Mouse (Mus musculus): Measurements from ENCODE around the gene Ppard.
A peak's percentile ranks its signal among the peaks of the same experiment; 100 is the strongest.

The Ppard gene

GRCm38 (mm10) chr17:28341091-28341490 is 108.6 kb downstream of the Ppard start:
- DNase-seq (ENCODE audit: low spot score), result no peak

DNA sequence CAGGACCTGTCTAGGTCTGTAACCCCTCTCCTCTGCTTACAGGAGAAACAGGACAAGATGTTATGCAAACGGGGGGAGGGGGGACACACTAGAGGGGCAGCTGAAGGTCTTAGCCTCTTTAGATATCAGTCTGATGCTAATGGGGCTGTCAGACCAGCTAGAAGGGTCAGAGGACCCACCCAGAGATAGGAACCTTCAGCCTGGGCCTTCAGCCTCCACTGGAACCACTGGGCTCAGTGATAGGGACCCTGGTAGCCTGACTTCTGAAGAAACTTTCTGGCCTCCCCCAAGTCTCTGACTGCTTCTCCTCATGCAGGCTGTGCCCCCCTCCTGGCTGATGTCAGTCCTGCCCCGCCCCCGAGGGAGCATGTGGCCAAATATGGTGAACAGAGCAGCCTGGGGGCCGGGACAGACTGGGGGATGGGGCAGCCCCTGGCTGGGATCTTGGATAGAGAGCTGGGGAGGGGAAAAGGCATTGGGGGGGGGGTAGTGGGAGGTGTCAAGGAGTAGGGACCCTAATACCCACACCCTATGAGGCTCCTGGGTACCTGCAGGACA is 111.6 kb downstream of the Ppard start:
- DNase-seq (ENCODE audit: low spot score), result no peak

- no peak for DNase-seq (ENCODE audit: low spot score)
These were observed 112.2 kb downstream of the Ppard start for GRCm38 (mm10) chr17:28344670-28345069.

GRCm38 (mm10) chr17:28345271-28345721 is 112.8 kb downstream of the Ppard start:
- DNase-seq (ENCODE audit: low spot score), result no peak

DNA sequence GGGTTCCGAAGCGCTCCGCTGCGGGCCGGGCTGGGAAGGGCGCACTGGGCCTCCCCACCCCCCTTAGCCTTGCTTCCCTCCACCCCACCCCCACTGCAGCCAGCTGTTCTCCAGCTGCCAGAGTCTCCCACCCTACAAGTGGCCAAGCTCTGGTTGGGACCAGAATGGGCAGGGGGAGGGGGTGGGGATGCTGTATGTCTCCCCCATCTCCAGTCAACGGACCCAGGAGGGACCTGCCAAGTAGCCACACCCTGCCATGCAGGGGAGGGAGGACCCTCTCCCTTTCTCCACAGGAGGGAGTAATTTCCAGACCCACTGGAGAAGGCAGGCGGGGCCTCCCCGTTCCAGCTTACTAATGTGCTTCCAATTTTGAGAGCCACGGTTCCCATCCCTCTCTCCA is 113.4 kb downstream of the Ppard start:
- no peak for DNase-seq (ENCODE audit: low spot score)

- DNase-seq (ENCODE audit: low spot score), result no peak
These were observed 114.8 kb downstream of the Ppard start for GRCm38 (mm10) chr17:28347327-28347726.

GRCm38 (mm10) chr17:28348211-28348610 is 115.7 kb downstream of the Ppard start:
- no peak for DNase-seq (ENCODE audit: low spot score)

DNA sequence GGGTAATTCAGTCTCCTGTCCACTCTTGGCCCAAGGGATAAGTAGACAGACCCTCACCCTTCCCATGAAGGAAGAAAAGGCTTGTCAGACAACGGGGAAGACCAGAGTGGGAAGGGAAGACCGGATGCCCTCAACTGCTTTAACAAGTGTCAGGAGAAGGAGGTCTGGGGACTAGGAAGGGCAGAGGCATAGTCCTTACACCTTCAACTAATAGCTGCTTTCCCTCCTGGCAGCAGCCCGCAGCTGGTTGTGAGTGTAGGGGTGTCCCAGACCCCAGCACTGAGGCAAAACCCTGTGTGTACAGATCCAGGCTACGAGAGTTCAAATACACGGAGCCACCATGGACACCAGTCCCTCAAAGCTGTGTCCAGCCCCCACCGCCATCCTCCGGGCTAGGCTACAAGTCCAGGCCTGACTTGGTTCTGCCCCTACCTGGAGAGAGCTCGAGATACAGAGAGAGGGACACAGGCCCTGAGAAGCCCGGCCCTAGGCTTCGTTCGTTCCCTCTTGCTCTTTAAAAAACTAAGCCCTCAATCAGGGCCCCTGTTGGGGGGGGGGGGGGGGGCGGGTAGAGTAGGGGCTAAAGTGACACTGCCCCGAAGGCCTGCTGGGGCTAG is 116.9 kb downstream of the Ppard start:
- no peak for DNase-seq (ENCODE audit: low spot score)

DNA sequence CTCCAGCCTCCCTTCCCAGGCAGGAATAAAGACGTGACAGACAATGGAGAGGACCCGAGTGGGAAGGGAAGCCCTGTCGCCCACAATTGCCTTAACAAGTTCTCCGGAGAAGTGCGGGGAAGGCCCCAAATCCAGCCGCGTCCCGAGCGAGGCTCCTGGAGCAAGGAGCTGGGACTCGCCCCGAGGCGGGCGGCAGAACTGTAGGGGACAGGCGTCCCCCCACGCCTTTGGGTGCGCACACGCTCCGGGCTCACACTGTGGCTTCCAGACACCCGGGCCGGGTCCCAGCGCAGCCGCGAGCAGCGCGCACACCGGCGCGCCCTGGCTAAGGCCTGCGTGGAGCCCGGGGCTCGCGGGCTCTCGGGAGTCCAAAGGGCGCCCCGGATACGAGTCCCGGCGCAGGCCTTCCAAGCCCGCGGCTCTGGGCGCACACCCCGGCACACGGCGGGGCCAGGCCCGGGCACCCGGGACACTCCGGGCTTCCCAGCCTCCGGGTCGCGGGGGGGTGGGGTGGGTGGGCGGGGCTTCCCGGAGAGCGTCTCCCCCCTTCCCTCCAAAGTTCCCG is 117.5 kb downstream of the Ppard start:
- no peak for DNase-seq (ENCODE audit: low spot score)

GRCm38 (mm10) chr17:28350466-28351352 is 118.2 kb downstream of the Ppard start, which contains the start of gene Tead3:
TSS of gene Tead3 (minus strand) at chr17:28350817.
- peak; percentile 41 for DNase-seq (ENCODE audit: low spot score)
